Mouse (Mus musculus) bone marrow, adult 2 months (tissue): ENCODE results near the gene Gcg.

Experiments used
- CTCF ChIP-seq: fragments of 200-500 bp; IDR thresholded peaks from 2 replicates; pipeline ENCODE4 v1.5.1; 2011; ENCODE audit warnings: low read length, control low read depth; ENCODE audit not compliant: control insufficient read depth, insufficient read depth
- POLR2A ChIP-seq: fragments of 200-500 bp; IDR thresholded peaks from 2 replicates; pipeline ENCODE4 v1.6.1; 2011; ENCODE audit warnings: low read depth, mild to moderate bottlenecking, control low read depth, low read length, borderline replicate concordance; ENCODE audit not compliant: control insufficient read depth

- TF ChIP-seq CTCF (no peak), POLR2A (no peak)
Measured at GRCm38 (mm10) chr2:62502516-62502915, 19.1 kb upstream of the Gcg start.
